Mouse (Mus musculus) forebrain, postnatal 0 days (tissue): Measurements from ENCODE around the gene Siah2. TPM values are rescaled to one million over a fixed set of nuclear protein-coding genes. Genes with fewer than 3 reads are reported as not detected.

Experiments used
- ATAC-seq: fragments of 200-750 bp; cut with Nextera tagmentation; 2 replicates; pipeline ENCODE4 v1.8.0; 2017; ENCODE audit warnings: mild to moderate bottlenecking, moderate library complexity
- DNase-seq: peaks from one replicate; pipeline ENCODE4 v3.0.0-alpha.2; 2015
- H3K27ac ChIP-seq: fragments of 300-500 bp; sonication (generic); 2 replicates; pipeline ENCODE4 v1.5.1; 2014; ENCODE audit warnings: low read depth, mild to moderate bottlenecking, antibody characterized with exemption, low read length, moderate library complexity, mixed read lengths
- H3K27me3 ChIP-seq: fragments of 300-500 bp; sonication (generic); 2 replicates; pipeline ENCODE4 v1.6.1; 2014; ENCODE audit warnings: mild to moderate bottlenecking, low read length, mixed read lengths; ENCODE audit not compliant: insufficient read depth
- H3K36me3 ChIP-seq: fragments of 300-500 bp; sonication (generic); 2 replicates; pipeline ENCODE4 v1.6.1; 2014; ENCODE audit warnings: mild to moderate bottlenecking, moderate library complexity; ENCODE audit not compliant: insufficient read depth
- H3K4me1 ChIP-seq: fragments of 300-500 bp; sonication (generic); 2 replicates; pipeline ENCODE4 v1.6.1; 2014; ENCODE audit warnings: antibody characterized with exemption; ENCODE audit not compliant: insufficient read depth
- H3K4me2 ChIP-seq: fragments of 300-500 bp; sonication (generic); 2 replicates; pipeline ENCODE4 v1.6.1; 2014; ENCODE audit warnings: low read depth, mild to moderate bottlenecking, moderate library complexity
- H3K4me3 ChIP-seq: fragments of 300-500 bp; sonication (generic); 2 replicates; pipeline ENCODE4 v1.5.1; 2014; ENCODE audit warnings: low read depth, low read length, mixed read lengths
- H3K9ac ChIP-seq: fragments of 300-500 bp; sonication (generic); 2 replicates; pipeline ENCODE4 v1.6.1; 2014; ENCODE audit warnings: mild to moderate bottlenecking
- H3K9me3 ChIP-seq: fragments of 300-500 bp; sonication (generic); 2 replicates; pipeline ENCODE4 v1.6.1; 2016; ENCODE audit warnings: low read length
- CTCF ChIP-seq: sonication (generic); IDR thresholded peaks from 2 replicates; pipeline ENCODE4 v1.5.1; 2016; ENCODE audit warnings: antibody characterized with exemption, control low read depth, low read depth
- WGBS: fragments of 180-500 bp; shearing (Covaris S2); extraction: QIAGEN DNeasy Blood & Tissue Kit; methylation state at CpG from one replicate; pipeline ENCODE4 v1.1.7; 2014; 5-methylcytosine and 5-hydroxymethylcytosine counted together
- polyA plus RNA-seq: library from polyadenylated mRNA; unstranded; fragments of >200 nt; fragmentation: Nextera tagmentation; extraction: Ambion mirVana; gene quantifications from 2 replicates; pipeline ENCODE4 v1.2.1, GENCODE M21; 2015
- total RNA-seq: library from RNA; depleted of rRNA; stranded (reverse); fragments of >200 nt; gene quantifications from 2 replicates; pipeline ENCODE4 v1.2.3, GENCODE M21; 2014; rRNA removed

The Siah2 gene
- total and polyA plus RNA-seq, 2 experiments from 2014 or later, result 13.6 to 25.2 TPM

- 95% methylated on average over 2 of the region's 2 CpGs for WGBS
- no peaks in the 10 kb centered on the region for H3K36me3 ChIP-seq
- no peak overlapping the region for H3K4me3 ChIP-seq
- ATAC-seq (no peak), DNase-seq (no peak)
- no peak overlapping the region for H3K27ac ChIP-seq
- H3K9me3 ChIP-seq, result no peaks in the 10 kb centered on the region
- H3K9ac ChIP-seq, result no peak overlapping the region
- H3K27me3 ChIP-seq, result no peaks in the 10 kb centered on the region
- TF ChIP-seq CTCF, result no peak
- no peak overlapping the region for H3K4me2 ChIP-seq
- H3K4me1 ChIP-seq, result no peaks in the 10 kb centered on the region
Observed at GRCm38 (mm10) chr3:58647179-58647578, 45.0 kb downstream of the Siah2 start.

GRCm38 (mm10) chr3:58646180-58646579 lies 46.0 kb downstream of the Siah2 start:
- Histone ChIP-seq H3K4me2 (no peak overlapping the region), H3K4me1 (no peaks in the 10 kb centered on the region), H3K36me3 (no peaks in the 10 kb centered on the region), H3K27me3 (no peaks in the 10 kb centered on the region), H3K27ac (no peak overlapping the region), H3K9ac (no peak overlapping the region), H3K4me3 (no peak overlapping the region), H3K9me3 (no peaks in the 10 kb centered on the region)
- DNase-seq, result no peak
- no peak for ATAC-seq
- WGBS, result 81% methylated on average over 4 of the region's 4 CpGs
- TF ChIP-seq CTCF, result no peak

GRCm38 (mm10) chr3:58636406-58637295 lies 55.5 kb downstream of the Siah2 start, which contains the start of gene Erich6:
TSS of gene Erich6 (minus strand) at chr3:58637207.
- Histone ChIP-seq H3K4me2 (peak within 1 kb of the TSS; percentile 90), H3K27ac (no peak within 1 kb of the TSS), H3K4me1 (no peaks in the 10 kb centered on the region), H3K9ac (peak within 1 kb of the TSS; percentile 53), H3K36me3 (no peaks in the 10 kb centered on the region), H3K4me3 (peak within 1 kb of the TSS; percentile 49), H3K27me3 (no peaks in the 10 kb centered on the region), H3K9me3 (no peaks in the 10 kb centered on the region)
- peak; percentile 33 for DNase-seq
- WGBS, result 2% methylated on average over 34 of the region's 34 CpGs
- peak; percentile 91 for ATAC-seq
- no peak for TF ChIP-seq CTCF

GRCm38 (mm10) chr3:58631693-58632092 lies 60.5 kb downstream of the Siah2 start:
- no peak for DNase-seq
- TF ChIP-seq CTCF, result no peak
- Histone ChIP-seq H3K27me3 (no peaks in the 10 kb centered on the region), H3K4me3 (no peak overlapping the region), H3K9ac (no peak overlapping the region), H3K27ac (no peak overlapping the region), H3K9me3 (no peaks in the 10 kb centered on the region), H3K4me1 (no peaks in the 10 kb centered on the region), H3K4me2 (no peak overlapping the region), H3K36me3 (no peaks in the 10 kb centered on the region)
- 89% methylated on average over 2 of the region's 2 CpGs for WGBS
- ATAC-seq, result no peak

GRCm38 (mm10) chr3:58624981-58625380 lies 67.2 kb downstream of the Siah2 start:
- H3K27ac ChIP-seq, result no peak overlapping the region
- DNase-seq (no peak), ATAC-seq (no peak)
- no peaks in the 10 kb centered on the region for H3K4me1 ChIP-seq
- no peaks in the 10 kb centered on the region for H3K9me3 ChIP-seq
- no peak overlapping the region for H3K4me3 ChIP-seq
- 93% methylated on average over 4 of the region's 4 CpGs for WGBS
- H3K9ac ChIP-seq, result no peak overlapping the region
- no peaks in the 10 kb centered on the region for H3K36me3 ChIP-seq
- TF ChIP-seq CTCF, result no peak
- no peaks in the 10 kb centered on the region for H3K27me3 ChIP-seq
- no peak overlapping the region for H3K4me2 ChIP-seq

Other genes starting within 250 kb of the Siah2 start
- 79.4 and 94.3 TPM in 2 replicates for gene Eif2a, start 166.6 kb downstream of the Siah2 start, total RNA-seq
- gene Eif2a, start 166.6 kb downstream of the Siah2 start, polyA plus RNA-seq, result 41.8 and 44.2 TPM in 2 replicates
- gene Serp1, start 166.5 kb downstream of the Siah2 start, total RNA-seq, result 45.8 and 49.3 TPM in 2 replicates
- gene Serp1, start 166.5 kb downstream of the Siah2 start, polyA plus RNA-seq, result 59.5 and 64.5 TPM in 2 replicates
- 174 and 190 TPM in 2 replicates for gene Selenot, start 115.8 kb downstream of the Siah2 start, total RNA-seq
- gene Selenot, start 115.8 kb downstream of the Siah2 start, polyA plus RNA-seq, result 12.5 and 19.3 TPM in 2 replicates
- 0.29 and 0.92 TPM in 2 replicates for gene Erich6, start 55.2 kb downstream of the Siah2 start, total RNA-seq
- gene Erich6, start 55.2 kb downstream of the Siah2 start, polyA plus RNA-seq, result 0.33 and 0.45 TPM in 2 replicates
- 0.05 and 0.23 TPM in 2 replicates for gene Mindy4b-ps, start 129.9 kb upstream of the Siah2 start, total RNA-seq
- 0.10 and 0.15 TPM in 2 replicates for gene Mindy4b-ps, start 129.9 kb upstream of the Siah2 start, polyA plus RNA-seq
- 2.0 and 2.3 TPM in 2 replicates for gene Clrn1, start 192.9 kb upstream of the Siah2 start, total RNA-seq
- gene Clrn1, start 192.9 kb upstream of the Siah2 start, polyA plus RNA-seq, result 0.97 and 2.6 TPM in 2 replicates